Mouse (Mus musculus): ENCODE measurements around the gene Ppp6r2.

Gene Ppp6r2

DNA sequence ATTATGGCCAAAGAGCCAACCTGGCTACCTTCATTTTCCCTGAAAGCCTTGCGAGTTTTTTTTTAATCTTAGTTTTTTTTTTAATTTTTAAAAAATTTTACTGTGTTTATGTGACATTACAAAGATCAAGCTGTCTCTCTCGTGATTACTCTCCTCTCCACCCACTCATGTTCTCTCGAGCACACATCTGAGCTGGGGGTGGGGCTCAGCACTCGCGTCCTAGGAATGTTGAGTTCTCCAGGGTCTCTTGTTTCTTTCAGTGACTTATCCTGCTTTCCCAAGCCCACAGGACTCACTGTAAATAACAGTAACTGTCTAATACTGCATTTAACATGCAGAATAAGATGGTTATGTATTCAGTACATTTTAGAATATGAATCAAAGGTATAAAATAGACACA, 53.1 kb downstream of the Ppp6r2 start:
- DNase-seq: no peak

DNA sequence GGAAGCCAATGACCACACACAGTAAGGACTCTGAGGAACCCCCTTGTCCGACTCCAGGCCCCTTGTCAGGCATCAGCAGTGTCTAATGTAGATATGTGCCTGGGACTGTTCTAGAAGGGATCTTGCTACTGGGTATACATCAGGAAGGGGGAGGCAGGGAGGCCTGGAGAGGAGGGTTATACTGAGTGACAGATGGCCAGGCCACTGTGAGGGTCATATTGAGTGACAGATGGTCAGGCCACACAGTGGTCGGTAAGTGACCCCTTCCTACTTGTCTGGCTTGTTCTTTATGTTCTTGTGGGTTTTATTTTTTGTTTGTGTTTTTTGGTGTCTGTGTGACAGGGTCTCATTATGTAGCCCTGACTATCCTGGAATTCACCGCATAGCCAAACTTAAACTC, 64.1 kb downstream of the Ppp6r2 start:
- no peak for DNase-seq

DNA sequence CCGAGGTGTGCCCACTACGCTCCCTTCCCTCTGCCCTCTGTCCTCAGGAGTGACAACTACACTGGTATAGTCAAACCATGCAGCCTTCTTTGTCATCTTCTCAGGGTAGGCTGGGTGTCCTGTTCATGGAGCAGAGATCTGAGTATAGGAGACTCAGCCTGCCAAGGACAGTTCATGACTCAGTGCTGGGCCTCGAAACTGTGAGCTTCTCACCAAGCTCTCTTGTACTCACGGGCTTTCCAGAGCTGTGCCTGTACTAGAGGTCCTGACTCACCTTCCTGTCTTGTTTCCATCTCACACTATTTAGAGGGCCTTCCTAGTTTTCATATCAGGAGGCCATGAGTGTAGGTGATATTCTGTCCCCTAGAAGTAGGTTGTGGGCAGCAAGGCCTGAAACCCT, 66.0 kb downstream of the Ppp6r2 start:
- no peak for DNase-seq

DNA sequence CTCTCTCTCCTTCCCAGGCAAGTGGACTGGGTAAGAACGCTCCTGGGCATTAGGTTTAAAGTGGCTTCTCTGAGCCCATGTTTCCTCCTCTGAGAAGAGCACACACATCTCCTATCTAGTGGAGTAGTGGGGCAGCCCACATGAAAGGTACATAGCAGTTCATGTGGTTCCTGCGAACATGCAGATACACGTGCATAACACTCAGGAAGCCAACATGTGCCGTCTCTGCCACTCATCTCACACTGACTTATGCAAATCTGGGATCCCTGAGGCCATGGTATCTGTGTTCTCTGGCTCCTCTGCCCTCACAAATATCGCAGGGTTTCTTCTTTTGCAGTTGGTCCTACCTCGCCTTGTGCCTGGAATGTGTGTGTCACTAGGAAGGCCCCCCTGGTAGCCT, 71.2 kb downstream of the Ppp6r2 start:
- DNase-seq: no peak

DNA sequence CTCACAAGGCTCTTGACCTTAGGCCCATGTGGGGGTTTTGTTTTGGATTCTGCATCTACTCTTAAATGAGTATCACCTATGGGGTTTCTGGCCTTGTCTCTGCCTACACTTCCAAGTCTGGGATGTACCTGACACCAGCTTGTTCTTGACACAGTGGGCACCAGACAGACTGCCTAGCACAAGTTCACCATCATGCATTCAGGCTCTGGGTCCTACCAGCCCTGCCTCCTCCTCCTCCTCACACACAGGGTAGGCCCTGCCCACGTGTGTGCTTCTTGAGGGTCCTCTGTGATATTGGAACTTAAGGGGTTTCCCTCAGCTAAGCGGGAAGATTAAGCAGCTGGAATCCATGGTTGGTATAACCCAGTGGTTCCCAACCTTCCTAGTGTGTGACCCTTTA, 72.7 kb downstream of the Ppp6r2 start:
- no peak for DNase-seq

DNA sequence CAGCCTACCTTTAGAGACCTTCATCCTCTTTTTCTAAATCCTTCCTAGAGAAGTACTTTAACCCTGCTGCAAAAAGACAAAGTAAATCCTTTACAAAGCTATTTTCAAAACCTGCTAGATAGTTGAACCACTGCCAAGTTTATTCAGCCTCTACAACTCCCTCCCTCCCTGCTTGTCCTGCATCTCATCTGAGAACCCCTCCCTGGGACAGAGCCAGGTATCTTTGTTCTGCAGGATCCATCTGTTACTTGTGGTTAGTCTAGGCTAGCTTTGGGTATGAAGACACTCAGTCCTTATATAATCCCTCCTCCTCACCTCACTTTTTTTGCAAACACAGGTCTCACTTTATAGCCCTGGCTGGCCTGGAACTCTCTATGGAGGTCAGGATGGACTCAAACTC, 73.7 kb downstream of the Ppp6r2 start:
- DNase-seq: no peak

DNA sequence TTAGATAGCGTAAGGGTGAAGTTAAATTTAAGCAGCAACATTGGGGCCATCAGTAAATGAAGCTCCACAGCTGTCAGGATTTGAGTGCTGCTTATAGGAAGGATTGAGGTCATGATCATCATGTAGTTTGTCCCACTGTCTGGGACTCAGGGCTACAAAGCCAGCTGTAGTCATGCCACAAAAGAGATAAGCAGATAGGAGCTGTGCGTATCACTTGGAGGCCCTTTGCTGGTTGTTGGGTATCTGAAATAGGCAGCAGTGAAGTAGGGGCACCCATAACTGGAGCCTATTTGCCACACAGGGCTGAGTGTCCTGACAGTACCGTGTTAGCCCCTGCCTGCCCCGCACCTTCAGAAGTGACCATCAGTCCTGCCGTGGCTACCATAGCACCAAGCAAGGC, 74.1 kb downstream of the Ppp6r2 start:
- DNase-seq: no peak

DNA sequence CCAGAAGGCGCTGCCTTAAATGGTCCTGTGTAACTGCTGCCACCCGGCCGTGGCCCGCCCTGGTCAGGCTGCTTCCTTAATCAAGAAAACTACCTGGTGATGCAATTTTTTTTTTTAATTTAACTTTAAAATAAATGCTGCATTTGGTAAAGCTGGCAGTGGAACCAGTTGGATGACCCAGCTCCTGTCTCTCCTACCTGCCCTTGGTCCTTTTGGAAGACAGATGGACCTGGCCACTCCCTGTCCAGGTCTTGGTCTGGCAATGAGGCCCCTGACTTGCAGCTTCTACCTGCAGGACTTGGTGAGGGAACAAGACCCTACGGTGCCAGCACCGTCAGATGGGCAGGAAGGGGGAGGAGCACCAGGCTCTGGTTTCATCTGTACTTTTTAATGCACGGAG, 74.8 kb downstream of the Ppp6r2 start:
- DNase-seq: no peak

DNA sequence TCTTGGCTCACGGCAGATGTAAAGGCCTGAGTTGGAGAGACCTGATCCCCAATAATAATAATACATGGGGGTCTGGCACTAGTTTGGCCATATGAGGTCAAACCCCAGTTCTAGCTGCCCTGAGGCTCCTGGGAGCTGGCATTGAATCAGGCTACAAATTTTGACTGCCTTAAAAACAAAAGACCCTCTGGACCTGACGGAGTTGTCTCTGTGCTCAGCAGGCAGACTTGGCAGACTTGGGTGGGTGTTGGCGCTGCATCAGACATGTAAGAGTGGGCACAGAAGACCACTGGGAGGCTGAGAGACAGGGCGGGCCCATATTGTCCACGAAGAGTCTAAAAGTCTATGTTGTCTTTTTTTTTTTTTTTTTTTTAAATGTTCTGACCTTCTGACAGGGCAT, 75.2 kb downstream of the Ppp6r2 start:
- no peak for DNase-seq

DNA sequence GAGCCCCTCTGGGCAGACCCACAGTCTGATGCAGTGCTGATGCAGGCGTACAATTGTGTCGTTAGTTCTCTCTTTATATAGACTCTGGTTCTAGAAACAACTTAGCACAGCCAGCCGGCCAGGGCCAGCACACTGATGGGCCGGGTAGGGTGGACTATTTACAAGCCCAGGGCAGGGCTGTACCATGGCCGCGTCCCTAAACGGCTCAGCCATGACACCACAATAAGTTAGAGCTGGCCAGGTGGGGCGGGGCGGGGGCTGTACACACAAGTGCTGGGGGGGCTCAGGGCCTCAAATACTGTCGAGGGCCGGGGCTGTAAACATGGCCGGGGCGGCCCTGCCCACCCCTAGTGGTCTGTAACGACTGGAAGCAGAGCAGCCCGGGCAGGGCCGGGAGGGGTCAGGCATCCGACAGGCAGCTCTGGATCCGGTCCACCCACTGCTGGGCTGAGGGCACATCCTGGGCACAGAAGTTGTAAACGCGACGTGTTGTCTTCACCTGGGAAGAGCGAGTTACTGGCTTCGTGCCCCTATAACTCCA, 76.9 kb downstream of the Ppp6r2 start:
- DNase-seq: no peak

DNA sequence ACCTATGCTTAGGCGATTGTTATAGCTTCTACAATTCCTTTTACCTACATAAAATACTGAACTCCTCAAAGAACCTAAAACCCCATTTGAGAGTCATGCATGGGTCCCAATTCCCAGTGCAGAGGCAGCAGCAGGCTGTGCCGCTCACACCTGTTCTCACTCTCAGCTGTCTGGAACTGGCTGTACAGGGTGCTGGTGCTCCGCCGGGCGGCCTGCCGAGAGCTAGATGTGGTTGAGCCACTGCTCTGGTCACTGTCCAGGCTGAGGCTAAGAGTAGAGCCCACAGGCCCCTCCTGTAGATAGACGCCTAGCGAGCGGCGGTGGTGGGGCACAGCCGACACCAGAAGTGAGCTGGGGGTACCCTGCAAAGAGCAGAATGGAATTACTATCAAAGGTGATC, 78.1 kb downstream of the Ppp6r2 start:
- no peak for DNase-seq

DNA sequence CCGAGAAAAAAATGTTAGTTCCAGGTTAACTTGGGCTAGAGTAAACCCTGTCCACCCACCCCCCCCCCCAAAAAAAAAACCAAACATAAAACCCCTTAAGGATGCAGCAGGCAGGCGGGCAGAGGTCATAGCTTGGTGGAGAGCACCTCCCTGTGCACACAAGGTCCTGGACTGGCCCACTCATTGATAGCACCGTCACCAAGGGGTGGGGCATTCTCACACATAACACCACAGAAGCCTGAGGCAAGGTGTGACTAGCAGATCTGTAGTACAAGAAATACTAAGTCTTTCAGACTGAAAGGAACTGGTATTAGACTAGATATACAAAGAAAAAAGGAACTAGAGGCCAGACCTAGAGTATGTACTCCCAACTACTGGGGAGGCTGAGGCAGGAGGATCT, 80.2 kb downstream of the Ppp6r2 start:
- DNase-seq: no peak

DNA sequence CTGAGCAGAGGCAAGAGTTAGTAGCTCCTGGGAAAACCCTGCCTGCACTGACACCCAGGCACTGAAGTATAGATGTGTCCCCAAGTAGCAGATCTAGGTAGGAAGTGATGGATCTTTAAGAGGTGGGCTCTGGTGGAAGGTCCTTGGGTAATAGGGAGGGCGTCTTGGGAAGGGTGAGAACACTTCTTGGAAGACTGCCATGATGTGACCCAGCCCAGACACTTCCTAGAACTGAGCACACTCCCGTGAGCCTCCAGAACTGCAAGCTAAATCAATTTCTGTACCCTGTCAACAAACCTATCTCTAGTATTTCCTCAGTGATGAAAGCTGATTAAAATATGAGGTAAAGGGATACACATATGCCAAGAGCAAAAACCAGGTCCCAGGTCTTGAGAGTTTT, 81.4 kb downstream of the Ppp6r2 start:
- DNase-seq: no peak

DNA sequence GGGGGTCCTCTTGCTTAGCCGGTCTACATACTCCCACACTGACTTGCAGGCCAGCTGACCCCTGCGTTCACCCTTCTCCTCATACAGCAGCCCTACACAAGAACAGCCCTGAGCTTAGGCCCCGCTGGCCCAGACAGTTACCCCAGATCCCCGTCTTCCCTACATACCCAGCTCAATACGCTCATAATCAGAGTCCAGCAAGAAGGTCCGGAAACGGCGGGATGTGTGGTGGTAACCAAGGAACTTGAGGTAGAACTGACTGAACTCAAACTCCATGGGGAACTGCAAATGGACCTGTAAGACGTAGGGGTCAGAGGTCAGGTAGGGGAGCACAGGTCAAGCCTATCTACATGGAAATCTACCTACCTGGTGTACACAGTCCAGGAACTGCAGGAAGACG, 82.4 kb downstream of the Ppp6r2 start:
- DNase-seq: no peak

DNA sequence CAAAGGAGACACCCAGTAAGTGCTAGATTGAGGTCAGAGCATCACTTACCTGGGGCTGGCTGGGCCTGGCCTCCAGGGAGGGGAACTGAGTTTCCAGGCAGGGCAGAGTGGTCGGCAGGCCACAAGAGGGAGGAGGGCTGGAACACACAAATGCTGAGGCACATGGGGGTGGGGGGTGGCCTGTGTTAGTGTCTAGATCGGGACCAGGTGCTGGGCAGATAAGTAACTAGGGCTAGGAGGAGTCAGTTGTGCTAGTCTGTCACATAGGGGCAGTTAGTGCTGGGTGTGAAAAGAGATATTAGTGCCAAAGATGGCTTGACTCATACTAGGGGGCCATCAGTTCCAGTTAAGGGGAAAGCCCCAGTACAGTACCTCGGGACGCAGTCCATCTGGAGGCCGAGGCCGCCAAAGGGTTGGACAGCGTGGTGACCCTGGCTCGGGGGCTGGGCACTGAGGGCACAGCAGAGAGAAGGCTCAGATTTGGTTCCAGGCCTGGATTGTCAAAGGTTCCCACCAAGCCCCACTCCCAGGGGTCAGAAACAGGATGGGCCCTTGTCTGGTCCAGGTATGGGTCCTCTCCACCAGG, 84.3 kb downstream of the Ppp6r2 start:
- no peak for DNase-seq

DNA sequence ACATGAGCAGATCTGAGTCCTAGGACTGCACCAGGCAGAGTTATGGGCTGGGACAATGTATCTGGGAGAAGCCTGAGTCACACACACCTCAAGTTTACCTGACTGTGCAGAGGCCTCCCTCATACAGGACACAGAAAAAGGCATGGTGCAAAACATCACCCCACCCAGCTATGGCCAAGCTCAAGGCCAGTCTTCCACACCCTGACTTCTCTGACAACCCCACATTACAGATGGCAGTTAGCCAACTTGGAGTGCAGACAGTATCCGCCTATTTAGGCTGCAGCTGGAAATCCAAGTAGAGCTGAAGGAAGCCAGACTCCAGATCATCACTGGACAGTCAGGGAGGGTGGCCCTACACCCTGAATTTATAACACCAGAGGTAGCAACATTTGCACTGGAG, 85.1 kb downstream of the Ppp6r2 start:
- no peak for DNase-seq

DNA sequence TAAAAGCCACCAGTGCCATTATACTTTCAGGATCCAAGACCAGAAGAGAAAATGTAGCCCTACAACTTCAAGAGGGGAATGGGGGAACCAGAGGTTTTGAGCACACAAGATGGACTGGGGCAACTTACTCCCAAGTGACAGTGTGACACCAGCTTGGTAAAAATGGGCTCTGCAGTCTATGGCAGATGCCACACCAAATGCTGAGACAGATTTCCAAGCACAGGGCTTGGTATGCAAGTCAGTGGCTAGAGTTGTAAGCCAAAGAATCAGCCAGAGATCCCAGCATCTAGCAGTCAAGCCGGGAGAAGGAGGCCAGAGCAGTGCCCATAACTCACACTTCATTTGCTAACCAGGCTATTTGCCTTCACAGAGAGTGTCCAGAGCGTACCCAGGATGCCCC, 86.3 kb downstream of the Ppp6r2 start:
- no peak for DNase-seq

DNA sequence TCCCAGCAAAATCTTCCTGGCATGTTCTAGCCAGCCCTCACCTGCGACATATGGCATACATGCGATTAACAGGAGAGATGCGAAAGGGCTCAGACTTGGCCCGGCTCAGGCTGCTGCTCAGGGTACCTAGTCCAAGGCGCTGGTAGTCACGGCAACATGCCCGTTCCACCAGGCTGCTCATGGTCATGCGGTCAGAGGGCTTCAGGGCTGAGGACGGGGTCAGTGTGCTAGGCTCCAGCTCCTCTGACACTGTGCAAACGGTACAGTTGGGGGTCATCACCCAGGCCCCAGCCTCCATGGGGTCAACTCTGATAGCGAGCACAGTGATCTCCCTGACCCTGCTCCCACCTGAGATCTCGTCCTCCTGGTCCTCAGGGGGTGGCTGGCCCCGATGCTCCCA, 88.8 kb downstream of the Ppp6r2 start:
- no peak for DNase-seq

DNA sequence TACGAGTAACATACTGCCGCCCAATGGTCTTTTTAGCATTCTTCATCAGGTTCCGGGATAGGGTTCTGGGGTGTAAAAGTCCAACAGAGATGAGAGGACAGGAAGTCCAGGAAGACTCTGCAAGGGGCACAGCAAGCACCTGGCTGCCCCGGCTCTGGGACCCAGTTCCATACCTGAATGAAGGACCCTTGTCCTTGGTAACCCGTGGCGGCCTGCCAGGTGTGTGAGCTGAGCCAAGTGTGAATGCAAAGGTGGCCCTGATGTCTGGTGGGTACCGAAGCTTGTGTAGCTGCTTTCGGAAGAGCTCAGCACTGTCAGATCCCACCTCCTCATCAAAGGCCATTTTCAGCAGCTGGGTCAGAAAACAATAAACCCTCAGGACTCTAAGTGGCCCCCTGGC, 89.2 kb downstream of the Ppp6r2 start:
- DNase-seq: no peak

DNA sequence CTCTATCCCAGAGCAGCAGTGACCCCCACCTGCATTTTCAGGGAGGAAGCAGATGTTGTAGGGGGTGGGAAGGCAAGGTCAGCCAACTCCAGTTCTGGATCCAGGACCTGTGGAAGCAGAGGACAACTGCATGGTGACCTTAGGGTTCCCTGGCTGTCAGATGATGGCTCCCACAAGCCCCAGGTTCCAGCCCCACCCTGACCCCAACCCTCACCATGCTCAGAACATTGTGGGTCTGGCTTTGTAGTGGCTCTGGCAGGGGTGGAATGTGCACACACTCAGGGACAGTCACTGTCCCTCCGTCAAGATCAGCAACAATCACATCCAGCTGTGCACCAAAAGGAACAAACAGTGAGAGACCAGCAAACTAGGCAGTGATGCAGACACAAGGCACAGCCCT, 94.6 kb downstream of the Ppp6r2 start:
- DNase-seq: no peak

DNA sequence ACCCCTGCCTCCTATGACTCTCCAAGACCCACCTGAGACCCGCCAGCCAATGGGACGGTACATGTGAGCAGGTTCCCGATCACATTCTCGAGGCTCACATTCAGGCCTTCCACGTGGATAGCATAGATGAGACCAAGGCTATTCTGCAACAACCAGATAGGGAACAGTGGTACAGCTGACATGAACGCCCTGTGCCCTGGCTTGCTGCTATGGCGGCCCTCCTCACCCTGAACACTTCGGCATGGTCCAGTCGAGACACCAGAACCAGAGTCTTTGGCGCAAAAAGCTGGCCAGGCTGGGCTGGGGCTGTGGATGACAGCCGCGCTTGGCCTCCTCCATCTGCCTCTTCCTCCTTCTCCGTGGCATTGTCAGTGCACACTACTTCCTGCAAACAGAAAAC, 96.1 kb downstream of the Ppp6r2 start:
- no peak for DNase-seq

DNA sequence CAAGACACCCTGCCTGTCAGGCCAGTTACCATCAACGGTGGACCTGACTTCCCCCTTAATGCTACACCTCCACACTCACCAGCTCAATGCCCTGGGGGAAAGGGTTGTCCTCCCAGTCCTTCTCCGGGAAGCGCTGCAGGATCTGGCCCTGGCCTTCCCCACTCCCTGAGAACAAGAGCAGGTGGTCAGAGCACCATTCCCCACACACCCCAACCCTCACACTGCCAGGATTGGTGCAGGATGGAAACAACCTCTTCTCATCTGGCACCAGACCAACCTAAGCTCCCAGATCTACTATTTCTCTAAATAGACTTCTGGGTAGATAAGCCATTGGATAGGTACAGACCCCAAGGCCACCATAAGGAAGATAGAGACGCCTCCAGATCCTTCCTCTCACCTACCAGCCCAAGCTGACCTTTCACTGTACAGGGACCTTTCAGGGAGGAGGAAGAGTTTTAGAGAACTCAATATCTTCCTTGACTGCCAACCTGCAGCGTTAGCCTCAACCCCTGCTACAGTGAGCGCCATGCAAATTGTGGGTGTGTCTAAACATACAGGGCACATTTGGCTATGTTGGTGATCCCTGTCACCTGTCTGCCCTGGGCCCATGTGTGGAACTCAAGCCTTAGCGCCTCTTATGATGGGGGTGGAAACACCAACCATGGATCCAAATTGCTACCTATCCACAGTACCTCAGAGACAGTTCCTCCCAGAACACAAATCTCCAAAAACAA, 97.2 kb downstream of the Ppp6r2 start:
- DNase-seq: no peak

DNA sequence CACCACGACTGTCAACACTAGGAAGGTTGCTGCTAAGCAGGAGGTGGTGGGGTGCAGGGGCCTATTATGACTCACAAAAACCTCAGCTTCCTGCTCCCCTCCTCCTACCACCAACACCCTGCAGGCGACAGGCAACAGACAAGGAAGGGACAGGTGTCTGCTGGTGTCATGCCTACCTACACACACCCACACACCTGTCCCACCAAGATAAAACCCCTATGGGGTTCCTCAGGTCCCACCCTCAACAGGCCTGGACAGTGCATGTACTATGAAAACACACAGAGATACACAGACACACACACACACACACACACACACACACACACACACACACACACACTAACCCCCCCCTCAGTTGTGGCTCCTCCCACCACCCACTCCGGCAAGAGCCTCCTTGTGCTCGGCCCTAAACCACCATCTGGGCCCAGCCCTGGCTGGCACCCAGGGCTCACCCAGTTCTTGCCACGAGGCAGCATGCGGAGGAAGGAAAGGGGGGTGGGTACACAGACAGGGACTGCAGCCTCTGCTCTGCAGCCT, 98.7 kb downstream of the Ppp6r2 start:
- DNase-seq: peak; percentile 57

DNA sequence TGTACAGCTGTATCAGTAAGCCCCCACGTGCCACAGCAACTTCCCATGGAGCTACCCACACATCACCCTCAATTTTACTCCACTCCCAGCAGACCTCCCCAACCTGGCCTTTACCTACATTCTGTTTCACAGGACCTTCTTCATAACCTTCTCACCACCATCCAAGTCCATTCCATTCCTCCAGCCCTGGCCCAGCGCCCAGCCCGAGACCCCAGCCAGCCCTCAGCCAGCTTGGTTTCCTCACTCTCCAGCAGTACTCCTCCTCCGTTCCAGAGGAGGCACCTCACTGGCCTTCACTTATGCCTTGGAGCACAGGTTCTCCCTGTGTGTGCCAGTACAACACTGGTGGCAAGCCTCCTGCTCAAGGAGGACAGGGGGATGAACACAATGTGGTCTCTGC, 102.0 kb downstream of the Ppp6r2 start:
- no peak for DNase-seq

DNA sequence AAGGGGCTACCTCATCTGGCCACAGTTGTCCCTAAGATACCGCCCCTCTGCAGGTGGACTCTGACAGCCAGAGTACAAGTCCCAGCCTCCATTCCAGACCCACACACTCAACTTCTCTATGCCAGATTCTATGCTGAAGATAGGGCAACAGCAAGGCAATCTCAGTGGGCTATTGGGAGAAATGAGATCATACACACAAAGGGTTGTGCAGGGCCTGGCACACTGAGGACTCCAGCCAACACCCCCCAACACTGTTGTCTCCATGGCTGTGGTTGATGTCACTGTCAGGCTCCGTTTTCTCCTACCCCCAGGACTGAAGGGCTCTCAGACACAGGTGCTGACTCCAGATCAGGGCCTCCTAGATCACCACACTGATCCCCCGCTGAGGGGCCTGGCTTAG, 102.8 kb downstream of the Ppp6r2 start:
- no peak for DNase-seq

Measured in right cerebral cortex, postnatal 25 days (tissue).